Mouse (Mus musculus): ENCODE measurements around the gene Flvcr2. TPM values are rescaled to one million over a fixed set of nuclear protein-coding genes. Genes with fewer than 3 reads are reported as not detected.

The Flvcr2 gene
- polyA plus RNA-seq, 1 experiment from 2014 or later, result 23.3 TPM

DNA sequence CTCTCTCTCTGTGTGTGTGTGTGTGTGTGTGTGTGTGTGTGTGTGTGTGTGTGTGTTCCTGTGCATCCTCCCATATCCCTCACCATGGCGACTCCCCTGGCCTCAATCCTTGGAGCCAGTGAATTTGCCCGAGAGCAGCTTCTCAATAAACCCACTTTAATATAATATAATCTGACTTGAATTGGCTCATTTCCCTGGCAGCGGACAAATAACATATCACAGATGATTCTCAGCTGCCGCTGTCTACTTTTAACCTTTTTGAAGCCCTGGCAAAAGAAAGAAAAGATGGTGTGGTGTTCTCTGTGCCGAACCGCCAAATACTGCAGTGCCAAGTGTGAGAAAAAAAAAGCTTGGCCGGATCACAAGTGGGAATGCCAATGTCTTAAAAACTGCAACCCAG lies 18.2 kb upstream of the Flvcr2 start:
- 57% methylated on average over 7 of the region's 7 CpGs for WGBS
- Histone ChIP-seq H3K36me3 (ENCODE audit: insufficient read depth, low read length) (no peaks in the 10 kb centered on the region), H3K4me2 (replicated peaks; ENCODE audit: low read depth, low read length) (no peak overlapping the region), H3K9ac (replicated peaks; ENCODE audit: low read depth) (no peak overlapping the region), H3K9me3 (ENCODE audit: low read length) (no peaks in the 10 kb centered on the region), H3K4me1 (ENCODE audit: insufficient read depth, low read depth, low read length) (no peaks in the 10 kb centered on the region), H3K4me3 (ENCODE audit: low read depth, low read length) (no peak overlapping the region), H3K27me3 (replicated peaks; ENCODE audit: insufficient read depth, low read length) (no peaks in the 10 kb centered on the region), H3K27ac (ENCODE audit: low read length) (no peak overlapping the region)
- peak; percentile 26 for DNase-seq (ENCODE audit: low spot score)
- TF ChIP-seq EP300 (IDR thresholded peaks at IDR 0.05) (no peak), CTCF (IDR thresholded peaks at IDR 0.05) (no peak)
- no peak for ATAC-seq

DNA sequence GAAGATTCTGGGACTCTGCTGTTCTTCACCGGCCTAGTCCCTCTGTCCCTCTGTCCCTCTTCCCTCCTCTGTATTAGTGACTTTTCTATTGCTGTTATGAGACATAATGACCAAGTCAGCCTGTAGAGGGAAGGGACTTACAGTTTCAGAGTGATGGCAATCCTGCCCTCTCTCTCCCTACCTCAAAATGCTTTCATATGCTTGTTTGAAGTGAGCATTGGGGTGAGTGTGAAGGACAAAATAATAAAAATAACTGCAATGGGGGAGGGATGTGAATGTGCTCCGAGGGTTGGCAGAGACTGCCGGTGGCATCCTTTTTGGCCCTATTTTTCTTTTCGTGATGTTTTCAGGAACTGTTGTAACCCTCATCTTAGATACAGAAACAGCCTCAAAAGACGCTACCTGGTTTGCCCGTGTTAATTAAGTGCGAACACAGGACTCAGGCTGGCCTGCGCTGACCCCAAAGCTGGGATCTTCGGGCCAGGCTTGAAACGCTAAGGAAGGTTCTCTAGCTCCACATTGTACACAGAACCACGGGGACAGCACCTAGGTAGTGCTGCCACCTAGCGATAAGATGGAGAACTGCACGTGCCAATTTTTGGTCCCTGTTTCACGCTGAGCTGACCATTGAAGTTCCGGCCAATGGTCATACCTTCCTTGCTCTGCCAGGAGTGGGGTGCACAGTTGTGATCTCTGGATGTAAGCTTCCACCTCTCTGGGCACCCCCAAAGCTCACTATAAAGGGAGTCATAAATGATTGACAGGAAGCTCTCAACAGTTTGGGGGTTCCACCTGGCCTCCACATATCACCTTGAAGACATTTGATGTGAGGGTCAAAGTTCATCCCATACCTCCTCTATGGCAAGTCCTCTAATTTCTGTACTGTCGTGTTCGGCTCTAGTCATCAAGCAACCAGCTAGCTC lies 17.1 kb upstream of the Flvcr2 start:
- H3K4me2 ChIP-seq (replicated peaks; ENCODE audit: low read depth, low read length), result no peak overlapping the region
- peak; percentile 65 for ATAC-seq
- H3K36me3 ChIP-seq (ENCODE audit: insufficient read depth, low read length), result no peaks in the 10 kb centered on the region
- no peak for TF ChIP-seq EP300 (IDR thresholded peaks at IDR 0.05)
- TF ChIP-seq CTCF (IDR thresholded peaks at IDR 0.05), result peak; percentile 99
- H3K4me1 ChIP-seq (ENCODE audit: insufficient read depth, low read depth, low read length), result no peaks in the 10 kb centered on the region
- no peak overlapping the region for H3K9ac ChIP-seq (replicated peaks; ENCODE audit: low read depth)
- WGBS, result 31% methylated on average over 17 of the region's 17 CpGs
- no peak overlapping the region for H3K27ac ChIP-seq (ENCODE audit: low read length)
- no peaks in the 10 kb centered on the region for H3K27me3 ChIP-seq (replicated peaks; ENCODE audit: insufficient read depth, low read length)
- no peaks in the 10 kb centered on the region for H3K9me3 ChIP-seq (ENCODE audit: low read length)
- no peak overlapping the region for H3K4me3 ChIP-seq (ENCODE audit: low read depth, low read length)
- DNase-seq (ENCODE audit: low spot score), result peak; percentile 77

DNA sequence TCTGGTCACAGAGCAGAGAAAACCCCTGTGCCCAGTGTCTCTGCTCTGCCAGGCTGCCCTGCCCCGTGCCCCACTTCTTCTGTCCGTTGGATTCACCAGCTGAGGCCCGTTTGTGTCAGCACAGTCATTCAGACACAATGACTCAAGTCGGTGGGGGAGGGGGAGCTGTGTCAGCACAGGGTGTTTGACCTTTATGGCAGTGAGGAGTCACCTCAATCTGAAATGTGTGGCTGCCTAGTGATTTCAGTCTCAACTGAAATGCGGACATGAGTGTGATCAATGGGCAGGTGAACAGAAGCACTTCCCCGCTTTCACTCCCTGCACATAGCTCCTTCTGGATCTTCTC lies 16.4 kb upstream of the Flvcr2 start:
- H3K9ac ChIP-seq (replicated peaks; ENCODE audit: low read depth), result no peak overlapping the region
- H3K4me2 ChIP-seq (replicated peaks; ENCODE audit: low read depth, low read length), result no peak overlapping the region
- no peaks in the 10 kb centered on the region for H3K36me3 ChIP-seq (ENCODE audit: insufficient read depth, low read length)
- TF ChIP-seq CTCF (IDR thresholded peaks at IDR 0.05), result no peak
- H3K27ac ChIP-seq (ENCODE audit: low read length), result no peak overlapping the region
- no peak for DNase-seq (ENCODE audit: low spot score)
- ATAC-seq, result no peak
- no peaks in the 10 kb centered on the region for H3K4me1 ChIP-seq (ENCODE audit: insufficient read depth, low read depth, low read length)
- no peaks in the 10 kb centered on the region for H3K9me3 ChIP-seq (ENCODE audit: low read length)
- no peak overlapping the region for H3K4me3 ChIP-seq (ENCODE audit: low read depth, low read length)
- H3K27me3 ChIP-seq (replicated peaks; ENCODE audit: insufficient read depth, low read length), result no peaks in the 10 kb centered on the region
- 54% methylated on average over 6 of the region's 6 CpGs for WGBS

DNA sequence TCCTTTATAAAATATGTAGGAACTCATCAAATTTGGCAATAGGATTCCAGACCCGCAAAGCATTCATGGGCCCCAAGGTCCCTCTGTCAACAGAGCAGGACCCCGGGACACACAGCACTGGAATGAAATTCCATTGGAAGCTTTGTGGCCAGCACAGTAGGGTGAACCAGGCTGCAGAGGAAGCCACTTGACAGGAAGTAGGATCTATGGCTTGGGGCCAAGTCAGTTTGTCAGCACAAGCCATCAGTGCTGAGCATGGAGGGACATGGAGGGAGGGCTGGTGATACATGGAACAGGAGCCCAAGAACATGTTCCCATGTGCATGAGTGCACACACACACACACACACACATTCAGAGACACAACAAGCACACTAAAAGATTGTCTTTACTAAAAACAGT lies 10.1 kb upstream of the Flvcr2 start:
- Histone ChIP-seq H3K4me2 (replicated peaks; ENCODE audit: low read depth, low read length) (no peak overlapping the region), H3K4me3 (ENCODE audit: low read depth, low read length) (no peak overlapping the region), H3K9me3 (ENCODE audit: low read length) (no peaks in the 10 kb centered on the region), H3K27ac (ENCODE audit: low read length) (no peak overlapping the region), H3K27me3 (replicated peaks; ENCODE audit: insufficient read depth, low read length) (no peaks in the 10 kb centered on the region), H3K9ac (replicated peaks; ENCODE audit: low read depth) (no peak overlapping the region), H3K4me1 (ENCODE audit: insufficient read depth, low read depth, low read length) (no peaks in the 10 kb centered on the region), H3K36me3 (ENCODE audit: insufficient read depth, low read length) (no peaks in the 10 kb centered on the region)
- TF ChIP-seq EP300 (IDR thresholded peaks at IDR 0.05) (no peak), CTCF (IDR thresholded peaks at IDR 0.05) (no peak)
- peak; percentile 38; the same call in 1 of the 2 replicates for ATAC-seq
- peak; percentile 56 for DNase-seq (ENCODE audit: low spot score)
- WGBS, result 44% methylated on average over 2 of the region's 2 CpGs

DNA sequence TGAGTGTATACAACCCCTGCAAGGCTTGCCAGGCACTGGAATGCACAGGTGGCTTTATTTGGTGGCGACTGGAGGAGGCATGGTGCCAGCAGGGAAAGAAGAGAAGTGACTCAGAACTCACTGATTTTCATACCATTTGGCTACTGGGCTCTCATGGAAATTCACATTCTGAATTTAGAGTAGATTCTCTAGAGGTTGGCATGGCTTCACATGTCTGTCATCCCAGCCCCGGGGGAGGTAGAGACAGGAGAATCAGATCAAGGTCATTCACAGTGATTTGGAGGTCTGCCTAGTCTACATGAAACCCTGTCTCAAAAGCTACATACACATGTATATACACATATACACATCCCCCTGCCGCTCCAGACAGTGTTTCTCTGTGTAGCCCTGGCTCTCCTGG lies 9.4 kb upstream of the Flvcr2 start:
- WGBS, result 89% methylated on average over 3 of the region's 3 CpGs
- Histone ChIP-seq H3K9me3 (ENCODE audit: low read length) (no peaks in the 10 kb centered on the region), H3K36me3 (ENCODE audit: insufficient read depth, low read length) (no peaks in the 10 kb centered on the region), H3K4me2 (replicated peaks; ENCODE audit: low read depth, low read length) (no peak overlapping the region), H3K27ac (ENCODE audit: low read length) (no peak overlapping the region), H3K4me1 (ENCODE audit: insufficient read depth, low read depth, low read length) (no peaks in the 10 kb centered on the region), H3K4me3 (ENCODE audit: low read depth, low read length) (no peak overlapping the region), H3K27me3 (replicated peaks; ENCODE audit: insufficient read depth, low read length) (no peaks in the 10 kb centered on the region), H3K9ac (replicated peaks; ENCODE audit: low read depth) (no peak overlapping the region)
- DNase-seq (ENCODE audit: low spot score), result no peak
- TF ChIP-seq CTCF (IDR thresholded peaks at IDR 0.05) (no peak), EP300 (IDR thresholded peaks at IDR 0.05) (no peak)
- no peak for ATAC-seq

DNA sequence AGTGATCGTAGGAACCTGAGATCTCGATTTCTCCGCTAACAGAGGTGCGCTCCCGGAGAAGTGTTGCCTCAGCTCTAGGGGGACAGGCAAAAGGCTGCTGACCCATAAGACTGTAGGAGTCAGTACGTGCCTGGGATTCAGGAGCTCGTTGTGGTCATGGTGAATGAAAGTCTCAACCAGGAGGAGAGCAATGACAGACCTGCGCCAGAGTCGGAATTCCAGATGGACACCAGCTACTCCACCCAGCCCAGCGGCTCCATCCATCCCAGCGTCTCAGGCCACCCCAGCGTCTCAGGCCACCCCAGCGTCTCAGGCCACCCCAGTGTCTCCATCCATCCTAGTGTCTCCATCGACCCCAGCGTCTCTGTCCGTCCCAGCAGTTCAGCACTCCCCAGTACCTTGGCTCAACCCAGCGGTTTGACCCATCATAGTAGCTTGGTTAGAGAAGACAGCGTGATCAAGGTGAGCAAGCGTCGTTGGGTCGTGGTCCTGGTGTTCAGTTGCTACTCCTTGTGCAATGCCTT lies 419 bp downstream of the Flvcr2 start:
- H3K4me2 ChIP-seq (replicated peaks; ENCODE audit: low read depth, low read length), result peak overlapping the region; percentile 89
- H3K27me3 ChIP-seq (replicated peaks; ENCODE audit: insufficient read depth, low read length), result no peaks in the 10 kb centered on the region
- H3K9ac ChIP-seq (replicated peaks; ENCODE audit: low read depth), result peak overlapping the region; percentile 43
- TF ChIP-seq EP300 (IDR thresholded peaks at IDR 0.05) (no peak), CTCF (IDR thresholded peaks at IDR 0.05) (peak; percentile 14; the same call in 1 of the 2 replicates)
- ATAC-seq (peak; percentile 19), DNase-seq (ENCODE audit: low spot score) (no peak)
- WGBS, result 18% methylated on average over 21 of the region's 21 CpGs
- H3K27ac ChIP-seq (ENCODE audit: low read length), result peak overlapping the region; percentile 69; the same call in 1 of the 2 replicates
- no peaks in the 10 kb centered on the region for H3K36me3 ChIP-seq (ENCODE audit: insufficient read depth, low read length)
- no peaks in the 10 kb centered on the region for H3K9me3 ChIP-seq (ENCODE audit: low read length)
- peak overlapping the region; percentile 57 for H3K4me3 ChIP-seq (ENCODE audit: low read depth, low read length)
- H3K4me1 ChIP-seq (ENCODE audit: insufficient read depth, low read depth, low read length), result 0 out of 2 replicates have a peak, but pooled peaks cover 4% of the 10 kb centered on the region

Data from lung, postnatal 0 days (tissue).